Mouse (Mus musculus): ENCODE measurements at regions not wholly inside any gene's neighbourhood (a gene's known extent, or its start where the extent isn't known, plus 50 kb on each side); places are given as distances from the start of the nearest gene placed in this dataset.

- TF ChIP-seq POLR2A (IDR thresholded peaks at IDR 0.05; ENCODE audit: insufficient read depth, low read depth, low read length) (no peak), CTCF (IDR thresholded peaks at IDR 0.05) (no peak), EP300 (IDR thresholded peaks at IDR 0.05; ENCODE audit: insufficient read depth, low read depth, low read length) (no peak)
Observed at GRCm38 (mm10) chr1:189993706-189994105, 71.5 kb upstream of the Smyd2 start.
